Mouse (Mus musculus) left cerebral cortex, adult 18-20 months (tissue): ENCODE data around the gene Pigw. TPM values are rescaled to one million over a fixed set of nuclear protein-coding genes. Genes with fewer than 3 reads are reported as not detected.

Experiments used
- DNase-seq, 2 experiments: peaks; one replicate each; pipeline ENCODE4 v3.0.0; 2021 to 2022; ENCODE audit warnings: low spot score in 2 of 2, mixed read lengths in 1 of 2
- microRNA-seq, 2 experiments: library from miRNA; unstranded; fragments of <30 nt; microRNA quantifications; one replicate each; pipeline ENCODE4 v1.2.0; 2021
- total RNA-seq, 2 experiments: library from RNA; stranded (reverse); gene quantifications; 2 replicates each; pipeline ENCODE4 v1.2.3; 2021

The Pigw gene
- total RNA-seq, 2 experiments from 2014 or later = 5.7 to 7.0 TPM

GRCm38 (mm10) chr11:84827492-84827891 lies 52.6 kb downstream of the Pigw start:
- no peak for DNase-seq

Small RNA genes lying within 50 kb of the gene (microRNA-seq; reads per million reads assigned to microRNA genes)
- 0 reads per million in 2 experiments for gene Gm23564

Other genes starting within 250 kb of the Pigw start
- 10 to 100 TPM; 17.4 to 17.5 TPM for gene Mrm1, start 60.8 kb downstream of the Pigw start, total RNA-seq
- gene Dhrs11, start 51.3 kb downstream of the Pigw start, total RNA-seq = 1 to 10 TPM; 7.9 to 8.4 TPM
- 10 to 100 TPM; 90.8 to 91.0 TPM for gene Ggnbp2, start 9.5 kb downstream of the Pigw start, total RNA-seq
- 10 to 100 TPM; 11.1 to 17.1 TPM for gene Myo19, start 137 bp downstream of the Pigw start, total RNA-seq
- 10 to 100 TPM; 32.0 to 32.8 TPM for gene Znhit3, start 36.1 kb upstream of the Pigw start, total RNA-seq
- gene Car4, start 77.5 kb upstream of the Pigw start, total RNA-seq = 10 to 100 TPM; 58.5 to 66.3 TPM